Mouse (Mus musculus): Measurements from ENCODE around the gene Mttp.
"Not testable (repeated sequence)": the region's sequence is repeated elsewhere in the genome, so short reads cannot be mapped to it uniquely, and the experiment has no call there.

Gene Mttp

GRCm38 (mm10) chr3:138144642-138145171, at the start of gene Mttp:
Gene Mttp, minus strand, starts transcription at chr3:138144968.
- in situ Hi-C loops (cut with MboI, MseI), result loop anchor here (5.0 kb wide), 3 partner anchors 152 to 367 kb away; partner anchors contain the start of gene Dnajb14

GRCm38 (mm10) chr3:138193683-138194302, 49.0 kb upstream of the Mttp start, which contains the start of gene 4930579F01Rik:
Gene 4930579F01Rik, minus strand, starts transcription at chr3:138193825.
- in situ Hi-C loops (cut with MboI, MseI), result no loop called here

GRCm38 (mm10) chr3:138192260-138192659, 47.5 kb upstream of the Mttp start:
- in situ Hi-C loops (cut with MboI, MseI), result no loop called here

- in situ Hi-C loops (cut with MboI, MseI), result no loop called here
Observed at GRCm38 (mm10) chr3:138185995-138186930, 41.5 kb upstream of the Mttp start.

- in situ Hi-C loops (cut with MboI, MseI), result no loop called here
Observed at GRCm38 (mm10) chr3:138185290-138185689, 40.5 kb upstream of the Mttp start.

- in situ Hi-C loops (cut with MboI, MseI), result no loop called here
Observed at GRCm38 (mm10) chr3:138183371-138183770, 38.6 kb upstream of the Mttp start.

- in situ Hi-C loops (cut with MboI, MseI), result no loop called here
Observed at GRCm38 (mm10) chr3:138182019-138182418, 37.3 kb upstream of the Mttp start.

- in situ Hi-C loops (cut with MboI, MseI), result no loop called here
Observed at GRCm38 (mm10) chr3:138175551-138175950, 30.8 kb upstream of the Mttp start.

- in situ Hi-C loops (cut with MboI, MseI), result no loop called here
Observed at GRCm38 (mm10) chr3:138173291-138173690, 28.5 kb upstream of the Mttp start.

- in situ Hi-C loops (cut with MboI, MseI), result no loop called here
Observed at GRCm38 (mm10) chr3:138162553-138163183, 17.9 kb upstream of the Mttp start.

GRCm38 (mm10) chr3:138161623-138162022, 16.9 kb upstream of the Mttp start:
- in situ Hi-C loops (cut with MboI, MseI), result no loop called here

GRCm38 (mm10) chr3:138156651-138157050, 11.9 kb upstream of the Mttp start:
- in situ Hi-C loops (cut with MboI, MseI), result no loop called here

- in situ Hi-C loops (cut with MboI, MseI), result no loop called here
Observed at GRCm38 (mm10) chr3:138155062-138155461, 10.3 kb upstream of the Mttp start.

- in situ Hi-C loops (cut with MboI, MseI), result loop anchor here (5.0 kb wide), 3 partner anchors 157 to 372 kb away; partner anchors contain the start of gene Dnajb14
Observed at GRCm38 (mm10) chr3:138148811-138149210, 4.0 kb upstream of the Mttp start.

- in situ Hi-C loops (cut with MboI, MseI), result no loop called here
Observed at GRCm38 (mm10) chr3:138144060-138144641, 617 bp downstream of the Mttp start.

GRCm38 (mm10) chr3:138143315-138144059, 1.3 kb downstream of the Mttp start, which contains the start of gene Trmt10a:
Gene Trmt10a, plus strand, starts transcription at chr3:138143448.
- in situ Hi-C loops (cut with MboI, MseI), result no loop called here

GRCm38 (mm10) chr3:138142733-138143314, 1.9 kb downstream of the Mttp start:
- in situ Hi-C loops (cut with MboI, MseI), result no loop called here

GRCm38 (mm10) chr3:138142052-138142732, 2.6 kb downstream of the Mttp start:
- in situ Hi-C loops (cut with MboI, MseI), result no loop called here

- in situ Hi-C loops (cut with MboI, MseI), result no loop called here
Observed at GRCm38 (mm10) chr3:138139663-138140062, 5.1 kb downstream of the Mttp start.

- in situ Hi-C loops (cut with MboI, MseI), result not testable (repeated sequence)
Observed at GRCm38 (mm10) chr3:138138146-138138545, 6.6 kb downstream of the Mttp start.

Data from T-helper 2 cell (primary cell).